Mouse (Mus musculus) hindbrain, embryonic 11.5 days (tissue): ENCODE measurements around the gene Olfr92. TPM values are rescaled to one million over a fixed set of nuclear protein-coding genes. Genes with fewer than 3 reads are reported as not detected.
"Not testable (repeated sequence)": the region's sequence is repeated elsewhere in the genome, so short reads cannot be mapped to it uniquely, and the experiment has no call there.

Experiments used
- ATAC-seq: fragments of 200-750 bp; cut with Nextera tagmentation; 2 replicates; pipeline ENCODE4 v1.8.0; 2017; ENCODE audit warnings: mild to moderate bottlenecking, moderate TSS enrichment, moderate library complexity; ENCODE audit not compliant: low FRiP score
- DNase-seq: peaks from one replicate; pipeline ENCODE4 v3.0.0-alpha.2; 2015; ENCODE audit warnings: low spot score
- H3K27ac ChIP-seq: fragments of 300-500 bp; sonication (generic); 2 replicates; pipeline ENCODE4 v1.5.1; 2014; ENCODE audit warnings: mild to moderate bottlenecking, low read depth, low read length
- H3K27me3 ChIP-seq: fragments of 300-500 bp; sonication (generic); 2 replicates; pipeline ENCODE4 v1.6.1; 2014; ENCODE audit warnings: mild to moderate bottlenecking, low read length, moderate library complexity, mixed read lengths; ENCODE audit not compliant: control insufficient read depth, insufficient read depth
- H3K36me3 ChIP-seq: fragments of 300-500 bp; sonication (generic); 2 replicates; pipeline ENCODE4 v1.6.1; 2014; ENCODE audit warnings: mild to moderate bottlenecking, low read length, moderate library complexity, mixed read lengths; ENCODE audit not compliant: control insufficient read depth, insufficient read depth
- H3K4me1 ChIP-seq: fragments of 300-500 bp; sonication (generic); replicated peaks from 2 replicates; pipeline ENCODE4 v1.6.1; 2014; ENCODE audit warnings: low read length, mixed read lengths; ENCODE audit not compliant: control insufficient read depth, insufficient read depth
- H3K4me2 ChIP-seq: fragments of 300-500 bp; sonication (generic); replicated peaks from 2 replicates; pipeline ENCODE4 v1.6.1; 2014; ENCODE audit warnings: mild to moderate bottlenecking, low read depth, low read length
- H3K4me3 ChIP-seq: fragments of 300-500 bp; sonication (generic); 2 replicates; pipeline ENCODE4 v1.5.1; 2014; ENCODE audit warnings: low read depth, low read length
- H3K9ac ChIP-seq: fragments of 300-500 bp; sonication (generic); 2 replicates; pipeline ENCODE4 v1.6.1; 2014; ENCODE audit warnings: low read depth, low read length
- H3K9me3 ChIP-seq: fragments of 300-500 bp; sonication (generic); 2 replicates; pipeline ENCODE4 v1.6.1; 2016; ENCODE audit warnings: low read length; ENCODE audit not compliant: control insufficient read depth
- WGBS: fragments of 180-500 bp; shearing (Covaris S2); extraction: QIAGEN DNeasy Blood & Tissue Kit; methylation state at CpG from one replicate; pipeline ENCODE4 v1.1.7; 2014; 5-methylcytosine and 5-hydroxymethylcytosine counted together
- polyA plus RNA-seq: library from polyadenylated mRNA; unstranded; fragments of >200 nt; fragmentation: Nextera tagmentation; extraction: Ambion mirVana; gene quantifications from 2 replicates; pipeline ENCODE4 v1.2.1, GENCODE M21; 2014

Gene Olfr92
- polyA plus RNA-seq = not detected in 2 replicates

GRCm38 (mm10) chr17:37119988-37120387, at the start of gene Olfr92:
Gene Olfr92, minus strand, starts transcription at chr17:37120088.
- no peak within 1 kb of the TSS for H3K4me2 ChIP-seq
- no peak for ATAC-seq
- no peak within 1 kb of the TSS for H3K9ac ChIP-seq
- no peaks in the 10 kb centered on the region for H3K9me3 ChIP-seq
- H3K27ac ChIP-seq = no peak within 1 kb of the TSS
- H3K27me3 ChIP-seq = no peaks in the 10 kb centered on the region
- H3K36me3 ChIP-seq = no peaks in the 10 kb centered on the region
- no peaks in the 10 kb centered on the region for H3K4me1 ChIP-seq
- H3K4me3 ChIP-seq = no peak within 1 kb of the TSS
- 89% methylated on average over 2 of the region's 2 CpGs for WGBS
- DNase-seq = no peak

GRCm38 (mm10) chr17:37161394-37161793, 41.5 kb upstream of the Olfr92 start, which contains the start of gene Olfr93:
Gene Olfr93, minus strand, starts transcription at chr17:37161494.
- H3K36me3 ChIP-seq = no peaks in the 10 kb centered on the region
- no peak for DNase-seq

GRCm38 (mm10) chr17:37131366-37131765, 11.5 kb upstream of the Olfr92 start:
- WGBS = 78% methylated on average over 4 of the region's 4 CpGs

More at GRCm38 (mm10) chr17:37161394-37161793, 41.5 kb upstream of the Olfr92 start, which contains the start of gene Olfr93:
- Histone ChIP-seq H3K4me3 (no peak within 1 kb of the TSS), H3K9ac (no peak within 1 kb of the TSS), H3K4me2 (no peak within 1 kb of the TSS), H3K9me3 (no peaks in the 10 kb centered on the region), H3K27ac (no peak within 1 kb of the TSS), H3K27me3 (no peaks in the 10 kb centered on the region), H3K4me1 (no peaks in the 10 kb centered on the region)
- ATAC-seq = no peak

GRCm38 (mm10) chr17:37098178-37098577, 21.7 kb downstream of the Olfr92 start, which contains the start of gene Olfr91:
Gene Olfr91, minus strand, starts transcription at chr17:37098278.
- DNase-seq (no peak), ATAC-seq (no peak)
- no peak within 1 kb of the TSS for H3K27ac ChIP-seq
- H3K4me1 ChIP-seq = no peaks in the 10 kb centered on the region
- WGBS = 100% methylated on average over 1 of the region's 1 CpGs
- H3K4me2 ChIP-seq = no peak within 1 kb of the TSS
- no peaks in the 10 kb centered on the region for H3K36me3 ChIP-seq
- H3K9ac ChIP-seq = no peak within 1 kb of the TSS
- no peak within 1 kb of the TSS for H3K4me3 ChIP-seq
- no peaks in the 10 kb centered on the region for H3K9me3 ChIP-seq
- no peaks in the 10 kb centered on the region for H3K27me3 ChIP-seq

More at GRCm38 (mm10) chr17:37131366-37131765, 11.5 kb upstream of the Olfr92 start:
- not testable (repeated sequence) for H3K4me3 ChIP-seq, H3K36me3 ChIP-seq, H3K9me3 ChIP-seq, H3K9ac ChIP-seq, ATAC-seq, H3K4me1 ChIP-seq, H3K4me2 ChIP-seq, DNase-seq, H3K27ac ChIP-seq, H3K27me3 ChIP-seq

- Histone ChIP-seq H3K27me3 (no peaks in the 10 kb centered on the region), H3K4me1 (no peaks in the 10 kb centered on the region), H3K4me2 (no peak overlapping the region), H3K36me3 (no peaks in the 10 kb centered on the region), H3K27ac (no peak overlapping the region), H3K9me3 (no peaks in the 10 kb centered on the region), H3K4me3 (no peak overlapping the region), H3K9ac (no peak overlapping the region)
- WGBS = 84% methylated on average over 5 of the region's 5 CpGs
- no peak for ATAC-seq
- no peak for DNase-seq
Observed at GRCm38 (mm10) chr17:37093289-37093688, 26.6 kb downstream of the Olfr92 start.

- Histone ChIP-seq H3K4me1 (no peaks in the 10 kb centered on the region), H3K4me2 (no peak overlapping the region), H3K4me3 (no peak overlapping the region), H3K36me3 (no peaks in the 10 kb centered on the region), H3K27ac (no peak overlapping the region), H3K9ac (no peak overlapping the region), H3K9me3 (no peaks in the 10 kb centered on the region), H3K27me3 (no peaks in the 10 kb centered on the region)
- ATAC-seq = no peak
- WGBS = 91% methylated on average over 1 of the region's 1 CpGs
- DNase-seq = no peak
Observed at GRCm38 (mm10) chr17:37092198-37092597, 27.7 kb downstream of the Olfr92 start.

- Histone ChIP-seq H3K9me3 (no peaks in the 10 kb centered on the region), H3K36me3 (no peaks in the 10 kb centered on the region), H3K4me2 (no peak within 1 kb of the TSS), H3K4me3 (no peak within 1 kb of the TSS), H3K27ac (no peak within 1 kb of the TSS), H3K27me3 (no peaks in the 10 kb centered on the region), H3K9ac (no peak within 1 kb of the TSS), H3K4me1 (no peaks in the 10 kb centered on the region)
- no peak for DNase-seq
- ATAC-seq = no peak
Observed at GRCm38 (mm10) chr17:37088399-37088798, 31.5 kb downstream of the Olfr92 start, which contains the start of gene Olfr90. Gene Olfr90, minus strand, starts transcription at chr17:37088499.

- no peak for ATAC-seq
- Histone ChIP-seq H3K4me3 (no peak overlapping the region), H3K9me3 (no peaks in the 10 kb centered on the region), H3K27me3 (no peaks in the 10 kb centered on the region), H3K4me1 (no peaks in the 10 kb centered on the region), H3K36me3 (no peaks in the 10 kb centered on the region), H3K4me2 (no peak overlapping the region), H3K9ac (no peak overlapping the region), H3K27ac (no peak overlapping the region)
- DNase-seq = no peak
- 87% methylated on average over 10 of the region's 10 CpGs for WGBS
Observed at GRCm38 (mm10) chr17:37085545-37085944, 34.3 kb downstream of the Olfr92 start.

- H3K27ac ChIP-seq = no peak overlapping the region
- no peak overlapping the region for H3K4me2 ChIP-seq
- no peak overlapping the region for H3K4me3 ChIP-seq
- no peak for DNase-seq
- ATAC-seq = no peak
- no peaks in the 10 kb centered on the region for H3K27me3 ChIP-seq
- H3K36me3 ChIP-seq = no peaks in the 10 kb centered on the region
- H3K9me3 ChIP-seq = no peaks in the 10 kb centered on the region
- 67% methylated on average over 5 of the region's 5 CpGs for WGBS
- H3K9ac ChIP-seq = no peak overlapping the region
- H3K4me1 ChIP-seq = no peaks in the 10 kb centered on the region
Observed at GRCm38 (mm10) chr17:37084632-37085031, 35.3 kb downstream of the Olfr92 start.
